Mouse (Mus musculus) urinary bladder, postnatal 14 days (tissue): ENCODE results near the gene Thap8.

Experiments
- DNase-seq: peaks from one replicate; pipeline ENCODE4 v3.0.0; 2021; ENCODE audit warnings: low spot score

The Thap8 gene

DNA sequence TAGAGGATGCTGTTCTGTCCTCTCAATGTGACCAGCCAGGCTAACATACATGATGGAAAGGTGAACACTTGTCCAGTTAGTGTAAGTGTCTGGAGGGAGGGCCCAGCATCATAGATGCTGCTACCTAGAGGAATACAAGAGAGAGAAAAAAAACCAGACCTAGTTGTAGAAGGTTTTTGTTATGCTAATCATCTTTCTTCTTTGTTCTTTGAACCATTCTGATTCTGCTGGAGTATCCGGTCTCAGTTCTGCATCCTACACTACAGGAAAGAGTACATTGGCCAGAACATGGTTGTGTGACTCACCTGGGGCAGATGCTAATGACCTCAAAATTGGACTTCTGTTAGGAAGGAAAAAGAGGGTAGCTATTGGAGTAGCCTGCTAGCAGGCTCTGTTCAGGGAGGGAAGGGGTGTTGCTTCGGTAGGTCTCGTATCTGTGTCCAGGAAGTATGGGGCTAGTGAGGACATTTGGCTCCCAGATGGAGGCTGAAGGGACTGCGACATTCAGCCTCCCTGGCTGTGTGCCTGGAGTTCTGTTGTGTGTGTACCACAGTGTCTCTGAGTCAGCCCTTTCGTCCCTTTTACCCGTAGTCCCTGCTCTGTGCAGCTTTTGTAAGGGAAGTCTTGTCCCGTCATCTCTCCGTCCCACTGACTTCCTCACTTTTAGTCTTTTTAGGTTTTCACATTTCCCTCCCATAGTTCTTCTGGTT is 7.0 kb downstream of the Thap8 start:
- no peak for DNase-seq

DNA sequence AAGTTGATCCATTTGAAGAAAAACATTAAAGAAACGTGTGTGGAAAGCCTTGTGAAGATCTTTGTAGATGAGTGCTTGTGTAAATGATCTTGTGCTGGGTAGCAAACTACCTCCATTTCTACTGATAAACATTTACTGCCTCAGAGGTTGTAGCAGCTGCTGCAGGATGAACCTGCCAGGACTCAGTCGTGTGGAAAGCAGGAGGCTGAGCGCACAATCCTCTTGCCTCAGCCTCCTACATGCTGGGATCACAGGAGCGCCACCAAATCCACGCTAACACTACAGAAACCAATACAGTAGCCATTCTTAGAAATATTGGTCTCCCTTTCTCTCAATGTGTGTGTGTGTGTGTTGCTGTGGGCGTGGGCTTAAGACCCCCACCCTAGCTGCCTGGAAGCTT is 8.2 kb downstream of the Thap8 start:
- no peak for DNase-seq

DNA sequence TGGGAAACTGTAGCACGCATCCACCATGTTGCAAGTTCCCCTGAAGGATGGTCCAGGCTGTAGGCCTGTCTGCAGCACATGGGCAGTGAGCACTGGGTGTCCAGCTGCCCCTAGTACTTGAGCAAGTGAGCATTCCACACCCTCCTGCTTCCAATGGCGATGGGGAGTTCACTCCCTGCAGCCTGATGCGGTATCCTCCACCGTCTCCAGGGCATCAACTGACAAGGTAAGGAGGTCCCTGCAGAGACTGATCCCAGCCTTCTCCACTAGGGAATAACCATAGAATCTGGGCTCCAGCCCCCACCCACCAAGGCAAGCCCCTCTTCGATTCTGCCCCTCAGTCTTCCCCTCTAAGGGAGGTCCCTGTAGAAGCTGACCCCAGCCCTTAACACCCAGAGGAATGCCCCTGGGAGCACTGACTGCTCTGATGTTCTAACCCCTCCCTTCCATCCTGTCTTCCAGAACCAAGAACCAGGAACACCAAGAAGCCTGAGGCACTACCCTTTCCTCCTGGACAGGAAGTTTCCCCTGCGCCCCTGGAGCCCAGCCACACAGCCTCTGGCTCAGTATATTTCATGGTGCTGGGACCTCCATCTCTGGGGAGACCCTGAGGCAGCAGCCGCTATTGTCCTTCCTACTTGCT is 9.3 kb downstream of the Thap8 start:
- no peak for DNase-seq

DNA sequence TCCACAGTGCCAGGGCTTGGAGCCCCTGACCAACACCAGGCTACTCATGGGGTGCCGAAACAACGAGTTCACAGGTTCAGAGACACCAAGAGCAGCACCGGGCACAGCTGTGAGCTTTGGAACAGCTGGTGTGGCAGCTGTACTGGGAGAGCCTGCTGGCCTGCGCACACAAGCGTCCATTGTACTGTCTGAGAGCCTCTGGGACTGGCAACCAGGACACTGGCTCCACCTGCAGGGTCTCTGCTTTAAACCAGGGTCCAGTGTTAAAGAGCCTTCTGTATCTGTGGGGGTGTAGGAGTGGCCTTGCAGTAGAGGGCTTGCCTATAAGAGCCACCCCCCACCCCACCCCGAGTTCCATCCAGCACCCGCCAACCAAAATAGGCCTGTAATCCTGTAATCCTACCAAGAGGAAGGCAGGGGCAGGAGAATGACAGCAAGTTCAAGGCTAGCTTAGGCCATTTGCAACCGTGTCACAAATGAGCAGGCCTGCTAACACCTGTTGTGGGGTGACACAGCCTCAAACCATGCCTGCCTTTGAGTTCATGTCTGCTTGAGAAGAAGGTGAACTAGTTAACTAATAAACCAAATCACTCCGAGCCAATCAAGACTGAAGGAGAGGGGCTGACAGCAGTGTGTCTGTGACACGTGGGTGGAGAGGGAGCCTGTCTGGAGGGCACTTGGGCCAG is 10.0 kb downstream of the Thap8 start:
- no peak for DNase-seq

GRCm38 (mm10) chr7:30291215-30292131 is 11.6 kb downstream of the Thap8 start, which contains the start of gene Clip3:
Gene Clip3 (plus strand): TSS chr7:30291728.
- DNase-seq = peak; percentile 76

- no peak for DNase-seq
These were observed 13.9 kb downstream of the Thap8 start for GRCm38 (mm10) chr7:30293795-30294194.

DNA sequence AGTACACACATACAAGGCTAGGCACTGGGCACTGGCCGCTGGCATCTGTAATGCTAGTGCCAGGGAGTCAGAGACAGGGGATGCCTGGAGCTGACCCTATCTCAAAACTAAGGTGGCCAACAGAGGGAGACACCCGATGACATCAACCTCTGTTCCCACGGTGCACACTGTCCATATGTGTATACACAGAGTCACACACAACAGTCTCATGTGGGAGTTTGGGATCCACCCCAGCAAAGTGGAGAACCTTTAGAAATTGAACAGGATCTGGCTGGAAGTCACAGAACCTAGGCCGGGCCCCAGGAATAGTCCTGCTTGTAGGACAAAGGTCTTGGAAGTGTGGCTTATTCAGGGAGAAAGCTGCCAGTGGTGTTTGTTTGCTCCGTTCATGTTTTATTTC is 14.4 kb downstream of the Thap8 start:
- DNase-seq = no peak

DNA sequence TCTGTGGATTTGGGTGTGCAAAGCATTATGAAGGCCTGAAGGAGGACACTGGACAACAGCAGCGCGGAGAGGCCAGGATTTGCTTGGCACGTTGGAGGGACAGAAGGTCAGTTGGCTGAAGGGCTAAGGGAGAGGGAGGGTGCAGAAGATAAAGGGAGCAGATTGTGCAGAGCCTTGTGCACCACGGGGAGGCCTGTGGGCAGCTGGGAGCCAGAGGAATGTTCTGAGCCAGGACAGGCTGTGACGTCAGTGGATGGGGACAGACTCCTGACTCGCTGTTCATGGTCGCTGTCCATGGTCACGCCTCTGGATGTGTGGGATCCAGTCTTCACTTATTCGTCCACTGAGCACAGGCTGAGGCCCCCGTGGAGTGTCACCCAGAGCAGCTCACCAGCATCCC is 15.2 kb downstream of the Thap8 start:
- peak; percentile 26 for DNase-seq

GRCm38 (mm10) chr7:30296816-30297215 is 16.9 kb downstream of the Thap8 start:
- DNase-seq = no peak

GRCm38 (mm10) chr7:30297266-30297665 is 17.4 kb downstream of the Thap8 start:
- no peak for DNase-seq

- no peak for DNase-seq
These were observed 21.0 kb downstream of the Thap8 start for GRCm38 (mm10) chr7:30300914-30301313.

GRCm38 (mm10) chr7:30306083-30306779 is 26.3 kb downstream of the Thap8 start:
- DNase-seq = no peak

- peak; percentile 93 for DNase-seq
These were observed 28.4 kb downstream of the Thap8 start, which contains the start of gene Alkbh6 for GRCm38 (mm10) chr7:30308076-30309005. Gene Alkbh6 (plus strand): TSS chr7:30308717.

DNA sequence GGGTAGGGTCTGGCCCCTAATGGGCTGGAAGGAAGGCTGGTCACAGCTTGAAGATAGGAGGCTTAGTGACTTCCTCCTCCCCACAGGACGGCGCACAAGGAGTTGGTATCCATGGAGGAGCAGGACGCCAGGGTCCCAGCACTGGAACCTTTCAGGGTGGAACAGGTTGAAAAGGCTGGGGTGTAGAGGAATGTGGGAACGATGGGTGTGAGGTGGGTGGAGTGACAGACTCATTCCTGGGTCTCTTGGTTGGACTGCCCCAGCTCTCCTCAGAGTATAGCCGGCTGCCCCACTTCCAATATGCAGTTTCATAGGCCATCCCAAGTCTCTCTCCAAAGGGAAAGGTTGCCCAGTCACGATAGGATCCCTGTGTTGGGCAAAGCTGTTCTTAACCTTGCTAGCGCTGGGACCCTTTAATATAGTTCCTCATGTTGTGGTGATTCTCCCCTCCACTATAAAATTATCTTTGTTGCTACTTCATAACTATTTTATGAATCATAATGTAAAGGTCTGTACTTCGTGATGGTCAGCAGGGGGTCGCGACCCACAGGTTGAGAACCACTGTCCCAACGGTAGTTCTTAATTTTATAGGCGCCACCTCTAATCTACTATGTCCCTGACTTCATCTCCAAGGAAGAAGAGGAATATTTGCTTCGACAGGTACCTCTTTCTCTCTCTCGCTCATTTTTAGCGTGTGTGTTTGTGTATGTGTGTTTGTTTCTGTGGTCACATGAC is 29.7 kb downstream of the Thap8 start:
- no peak for DNase-seq

GRCm38 (mm10) chr7:30310136-30310535 is 30.2 kb downstream of the Thap8 start:
- DNase-seq = no peak

DNA sequence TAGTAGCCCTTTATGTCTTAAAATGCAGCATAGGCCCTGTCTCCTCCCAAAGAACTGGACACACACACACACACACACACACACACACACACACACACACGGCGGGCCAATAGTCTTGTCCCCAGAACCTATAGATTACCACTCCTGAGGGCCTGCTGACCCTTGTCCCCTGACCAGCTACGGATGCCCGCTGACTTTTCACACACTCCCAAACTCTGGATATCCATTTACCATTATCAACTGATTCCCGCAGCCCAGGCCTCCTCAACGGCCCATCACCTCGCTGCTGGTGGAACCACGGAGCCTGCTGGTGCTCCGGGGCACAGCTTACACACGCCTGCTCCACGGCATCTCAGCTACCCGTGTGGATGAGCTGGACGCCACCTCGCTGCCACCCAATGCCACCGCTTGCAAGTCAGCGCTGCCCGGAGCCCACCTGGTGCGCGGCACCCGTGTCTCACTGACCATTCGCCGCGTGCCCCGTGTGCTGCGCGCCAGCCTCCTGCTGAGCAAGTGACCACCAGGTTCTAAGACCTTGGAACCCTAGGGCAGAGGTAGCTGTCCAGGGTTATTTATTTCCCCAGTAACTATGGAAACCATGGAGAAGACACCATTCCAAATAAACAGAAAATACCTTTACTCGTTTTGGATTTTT is 33.9 kb downstream of the Thap8 start:
- DNase-seq = no peak

DNA sequence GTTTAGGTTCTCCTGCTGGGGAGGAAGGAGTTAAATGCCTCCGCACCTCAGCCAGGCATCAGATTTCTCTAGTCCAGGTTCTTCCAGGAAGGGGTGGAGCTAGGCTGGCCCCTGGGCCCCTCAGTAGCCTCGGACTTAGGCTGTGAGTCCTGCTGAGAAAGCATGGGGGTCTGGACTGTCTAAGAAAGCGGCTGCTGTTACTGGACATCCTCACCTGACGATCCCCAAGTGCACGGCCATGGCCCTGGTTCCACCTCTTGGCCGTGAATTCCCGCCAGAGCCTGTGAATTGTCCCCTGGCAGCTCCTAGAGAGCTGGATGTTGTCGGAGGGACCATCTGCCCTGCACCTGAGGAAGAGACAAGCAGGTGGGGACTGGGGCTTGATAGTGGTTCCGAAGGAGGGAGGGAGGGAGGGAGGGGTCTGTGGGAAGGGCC is 34.8 kb downstream of the Thap8 start, which contains the start of gene Syne4:
Gene Syne4, plus strand, starts transcription at position 87 of the 435 bp plus-strand sequence.
- no peak for DNase-seq

GRCm38 (mm10) chr7:30315559-30316529 is 36.0 kb downstream of the Thap8 start:
- DNase-seq = peak; percentile 29
